Mouse (Mus musculus): Measurements from ENCODE around the gene Oxct2b. TPM values are rescaled to one million over a fixed set of nuclear protein-coding genes. Genes with fewer than 3 reads are reported as not detected.

Oxct2b gene
- total and polyA plus RNA-seq, 3 experiments = not detected

- TF ChIP-seq E2F4 (IDR thresholded peaks at IDR 0.05; ENCODE audit: insufficient replicate concordance, low read depth, low read length) (0 out of 2 replicates have a peak, but pooled peaks have one; percentile 48), PAX5 (IDR thresholded peaks at IDR 0.05; ENCODE audit: low read length) (no peak), MXI1 (IDR thresholded peaks at IDR 0.05; ENCODE audit: low read depth, low read length) (peak; percentile 86), GABPA (IDR thresholded peaks at IDR 0.05; ENCODE audit: insufficient replicate concordance, low read depth, low read length) (no peak), POLR2AphosphoS2 (IDR thresholded peaks at IDR 0.05; ENCODE audit: low read depth, low read length) (peak; percentile 71; the same call in 1 of the 2 replicates), RAD21 (IDR thresholded peaks at IDR 0.05; ENCODE audit: low read depth, low read length) (no peak)
Observed at GRCm38 (mm10) chr4:123139513-123140154, 23.6 kb downstream of the Oxct2b start, which contains the start of gene Ppie (continued).

GRCm38 (mm10) chr4:123147446-123148150 lies 31.5 kb downstream of the Oxct2b start:
- Histone ChIP-seq H3K36me3 (replicated peaks in 1 of 2; ENCODE audit: control insufficient read depth in 1 of 2, insufficient read depth in 1 of 2, low read length in 1 of 2) (no peaks in the 10 kb centered on the region), H3K27me3 (replicated peaks) (peaks cover 50% of the 10 kb centered on the region), H3K27ac (ENCODE audit: insufficient read depth, low read depth) (no peak overlapping the region), H3K4me1 (ENCODE audit: control insufficient read depth in 1 of 2, insufficient read depth in 2 of 2) (no peaks in the 10 kb centered on the region), H3K9me3 (replicated peaks; ENCODE audit: low read length) (no peaks in the 10 kb centered on the region), H3K9ac (ENCODE audit: insufficient read depth, low read depth) (no peak overlapping the region), H3K79me2 (replicated peaks; ENCODE audit: control insufficient read depth, extremely low read depth, insufficient read depth, poor library complexity, severe bottlenecking) (no peaks in the 10 kb centered on the region), H3K4me3 (replicated peaks in 1 of 3; ENCODE audit: low read depth in 2 of 3, low read length in 2 of 3, poor library complexity in 1 of 3) (no peak overlapping the region), H3K4me2 (ENCODE audit: insufficient read depth, low read depth, poor library complexity, severe bottlenecking) (no peak overlapping the region)
- in situ Hi-C loops (cut with MboI; ENCODE audit: low pct_ligation_motif_present, low pct_unique_long_range_greater_than_20kb, low sequenced_read_pairs) = no loop called here
- DNase-seq (ENCODE audit: extremely low read depth) = no peak
- TF ChIP-seq ELF1 (IDR thresholded peaks at IDR 0.05; ENCODE audit: low read depth, low read length) (no peak), POLR2AphosphoS2 (IDR thresholded peaks at IDR 0.05; ENCODE audit: low read depth, low read length) (no peak), MXI1 (IDR thresholded peaks at IDR 0.05; ENCODE audit: low read depth, low read length) (no peak), IRF4 (IDR thresholded peaks at IDR 0.05; ENCODE audit: low read depth, low read length) (no peak), NRF1 (IDR thresholded peaks at IDR 0.05; ENCODE audit: low read depth, low read length) (no peak), MYC (IDR thresholded peaks at IDR 0.05; ENCODE audit: low read depth, low read length) (no peak), EP300 (IDR thresholded peaks at IDR 0.05; ENCODE audit: low read length) (no peak), HCFC1 (IDR thresholded peaks at IDR 0.05; ENCODE audit: low read depth, low read length) (no peak), CHD2 (IDR thresholded peaks at IDR 0.05; ENCODE audit: low read length) (no peak)
- dilution Hi-C loops (cut with MboI; ENCODE audit: extremely low pct_ligation_motif_present, extremely low pct_unique_long_range_greater_than_20kb, low sequenced_read_pairs) = no loop called here

- Histone ChIP-seq H3K79me2 (replicated peaks; ENCODE audit: control insufficient read depth, extremely low read depth, insufficient read depth, poor library complexity, severe bottlenecking) (no peaks in the 10 kb centered on the region), H3K9me3 (replicated peaks; ENCODE audit: low read length) (peaks cover under 1% of the 10 kb centered on the region), H3K4me1 (ENCODE audit: control insufficient read depth in 1 of 2, insufficient read depth in 2 of 2) (no peaks in the 10 kb centered on the region), H3K4me3 (replicated peaks in 1 of 3; ENCODE audit: low read depth in 2 of 3, low read length in 2 of 3, poor library complexity in 1 of 3) (no peak overlapping the region), H3K9ac (ENCODE audit: insufficient read depth, low read depth) (no peak overlapping the region), H3K36me3 (replicated peaks in 1 of 2; ENCODE audit: control insufficient read depth in 1 of 2, insufficient read depth in 1 of 2, low read length in 1 of 2) (no peaks in the 10 kb centered on the region), H3K4me2 (ENCODE audit: insufficient read depth, low read depth, poor library complexity, severe bottlenecking) (no peak overlapping the region), H3K27me3 (replicated peaks) (peaks cover 56% of the 10 kb centered on the region), H3K27ac (ENCODE audit: insufficient read depth, low read depth) (no peak overlapping the region)
- no peak for DNase-seq (ENCODE audit: extremely low read depth)
- dilution Hi-C loops (cut with MboI; ENCODE audit: extremely low pct_ligation_motif_present, extremely low pct_unique_long_range_greater_than_20kb, low sequenced_read_pairs) = no loop called here
- TF ChIP-seq POLR2A (IDR thresholded peaks at IDR 0.05; ENCODE audit: low read depth, low read length) = no peak
- TF ChIP-seq CTCF (conservative IDR thresholded peaks at IDR 0.05 in 1 of 2, IDR thresholded peaks at IDR 0.05 in 1 of 2; ENCODE audit: low read depth in 2 of 2, low read length in 2 of 2) = peak in 1 of 2 experiments; percentile 29; a peak in 2 of 4 replicates
- in situ Hi-C loops (cut with MboI; ENCODE audit: low pct_ligation_motif_present, low pct_unique_long_range_greater_than_20kb, low sequenced_read_pairs) = no loop called here
Observed at GRCm38 (mm10) chr4:123152003-123152402, 35.9 kb downstream of the Oxct2b start.

All from CH12.LX (cell line).